Mouse (Mus musculus) G1E (cell line): ENCODE measurements around the gene Prdm2.

Source experiments
- CTCF ChIP-seq: IDR thresholded peaks from 2 replicates; pipeline ENCODE4 v1.5.1; 2012; ENCODE audit warnings: low read depth, low read length, inconsistent platforms, mixed read lengths
- GATA1 ChIP-seq: IDR thresholded peaks from 2 replicates; pipeline ENCODE4 v1.6.1; 2012; ENCODE audit warnings: borderline replicate concordance, low read length, inconsistent platforms, mixed read lengths

GRCm38 (mm10) chr4:143231790-143232422 lies 19.1 kb upstream of the Prdm2 start:
- TF ChIP-seq CTCF (no peak), GATA1 (no peak)
